Mouse (Mus musculus): ENCODE measurements at regions not wholly inside any gene's neighbourhood (a gene's known extent, or its start where the extent isn't known, plus 50 kb on each side); places are given as distances from the start of the nearest gene placed in this dataset.
A peak's percentile ranks its signal among the peaks of the same experiment; 100 is the strongest.

DNA sequence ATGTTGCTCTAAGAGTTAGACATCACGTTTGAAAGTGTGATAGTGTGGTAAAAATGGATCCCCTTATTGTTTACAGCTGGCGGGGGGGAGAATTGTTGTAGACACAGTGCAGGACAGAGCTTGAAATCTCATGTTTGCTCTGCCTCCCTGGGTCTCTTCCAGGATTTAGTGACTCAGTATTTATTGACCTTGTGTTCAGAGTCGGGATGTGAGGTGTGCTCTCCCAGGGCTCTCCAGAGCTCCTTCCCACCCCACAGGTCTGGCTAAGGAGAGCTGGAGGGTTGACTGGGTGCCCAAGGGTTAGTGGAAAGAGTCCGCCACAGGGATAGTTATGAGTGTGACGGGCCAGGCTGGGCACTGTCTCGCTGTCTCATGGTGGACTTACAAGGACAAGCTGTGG, 117.8 kb downstream of the Tle3 start:
- DNase-seq = no peak
- WGBS = 76% methylated on average over 6 of the region's 6 CpGs
- Histone ChIP-seq H3K4me3 (ENCODE audit: low read depth, low read length) (no peak overlapping the region), H3K4me1 (ENCODE audit: insufficient read depth) (no peaks in the 10 kb centered on the region), H3K9ac (no peak overlapping the region), H3K36me3 (ENCODE audit: insufficient read depth) (no peaks in the 10 kb centered on the region), H3K27ac (ENCODE audit: low read depth, low read length) (no peak overlapping the region), H3K4me2 (ENCODE audit: low read depth) (no peak overlapping the region), H3K27me3 (ENCODE audit: insufficient read depth, low read length) (peaks cover 13% of the 10 kb centered on the region; the same call in 1 of the 2 replicates), H3K9me3 (ENCODE audit: low read length) (no peaks in the 10 kb centered on the region)
- TF ChIP-seq CTCF (IDR thresholded peaks at IDR 0.05; ENCODE audit: low read depth) = no peak
- no peak for ATAC-seq

DNA sequence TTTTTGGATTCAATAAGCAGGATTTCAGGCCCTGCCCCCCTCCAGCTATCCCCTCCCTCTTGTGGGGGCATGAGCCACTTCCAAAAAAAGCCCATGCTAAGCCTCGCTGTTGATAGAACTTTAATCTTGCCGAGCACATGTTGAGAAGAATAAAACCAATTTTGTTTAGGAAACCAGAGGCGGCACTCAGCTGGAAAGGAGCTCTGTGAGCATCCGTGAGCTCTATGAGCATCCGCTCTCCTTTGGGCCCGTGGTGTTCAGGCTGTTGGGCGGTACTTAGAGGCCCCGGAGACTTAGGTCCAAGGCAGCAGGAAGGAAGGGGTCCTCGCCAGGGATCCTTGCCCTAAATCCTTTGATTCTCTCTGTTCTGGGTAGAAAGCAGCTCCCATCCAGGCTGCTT, 117.0 kb downstream of the Tle3 start:
- TF ChIP-seq CTCF (IDR thresholded peaks at IDR 0.05; ENCODE audit: low read depth) = no peak
- no peak for DNase-seq
- Histone ChIP-seq H3K9ac (no peak overlapping the region), H3K4me3 (ENCODE audit: low read depth, low read length) (no peak overlapping the region), H3K4me2 (ENCODE audit: low read depth) (no peak overlapping the region), H3K27ac (ENCODE audit: low read depth, low read length) (no peak overlapping the region), H3K9me3 (ENCODE audit: low read length) (no peaks in the 10 kb centered on the region), H3K36me3 (ENCODE audit: insufficient read depth) (no peaks in the 10 kb centered on the region), H3K27me3 (ENCODE audit: insufficient read depth, low read length) (peaks cover 13% of the 10 kb centered on the region; the same call in 1 of the 2 replicates), H3K4me1 (ENCODE audit: insufficient read depth) (no peaks in the 10 kb centered on the region)
- ATAC-seq = no peak
- WGBS = 17% methylated on average over 9 of the region's 9 CpGs

DNA sequence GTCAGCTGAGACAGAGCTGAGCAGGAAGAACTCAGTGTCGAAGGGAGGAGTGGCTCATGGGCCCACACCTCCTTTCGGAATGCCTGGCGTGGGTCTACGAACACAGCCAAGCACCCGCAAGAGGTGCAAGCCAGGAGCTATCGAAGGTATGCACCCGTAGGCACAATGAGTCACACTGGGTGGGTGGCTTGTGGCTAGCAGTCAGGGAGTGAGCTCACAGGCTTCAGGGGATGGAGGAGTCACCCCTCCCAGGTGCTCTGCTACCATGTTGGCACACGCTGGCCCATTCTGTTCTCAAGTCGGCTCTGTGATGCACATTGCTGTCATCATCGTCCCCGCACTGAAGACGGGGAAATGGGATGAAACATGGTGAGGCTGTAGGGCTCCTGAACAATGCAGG, 115.7 kb downstream of the Tle3 start:
- 90% methylated on average over 12 of the region's 12 CpGs for WGBS
- Histone ChIP-seq H3K9me3 (ENCODE audit: low read length) (no peaks in the 10 kb centered on the region), H3K27ac (ENCODE audit: low read depth, low read length) (no peak overlapping the region), H3K9ac (no peak overlapping the region), H3K4me1 (ENCODE audit: insufficient read depth) (no peaks in the 10 kb centered on the region), H3K36me3 (ENCODE audit: insufficient read depth) (no peaks in the 10 kb centered on the region), H3K27me3 (ENCODE audit: insufficient read depth, low read length) (peaks cover 12% of the 10 kb centered on the region), H3K4me3 (ENCODE audit: low read depth, low read length) (no peak overlapping the region), H3K4me2 (ENCODE audit: low read depth) (no peak overlapping the region)
- no peak for TF ChIP-seq CTCF (IDR thresholded peaks at IDR 0.05; ENCODE audit: low read depth)
- ATAC-seq = no peak
- no peak for DNase-seq

DNA sequence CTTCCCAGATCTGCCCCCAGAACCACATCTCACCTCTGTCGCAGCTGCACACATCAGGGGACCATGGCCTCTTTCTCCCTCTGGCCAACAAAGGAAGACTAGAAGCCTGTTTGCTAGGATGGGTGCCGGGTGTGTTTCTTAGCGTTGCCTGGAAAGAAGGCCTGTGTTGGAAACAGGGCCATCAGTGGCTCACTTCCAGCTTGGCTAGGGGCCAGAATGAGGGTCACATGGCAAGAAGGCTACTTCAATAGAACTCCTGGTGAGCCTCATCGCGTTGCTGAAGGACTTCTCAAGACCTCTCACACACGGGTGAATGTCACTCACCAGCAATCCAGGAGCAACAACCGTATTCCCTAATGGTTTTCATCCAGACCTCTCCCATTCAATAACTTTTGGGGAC, 115.0 kb downstream of the Tle3 start:
- no peak overlapping the region for H3K27ac ChIP-seq (ENCODE audit: low read depth, low read length)
- H3K27me3 ChIP-seq (ENCODE audit: insufficient read depth, low read length) = peaks cover 12% of the 10 kb centered on the region
- H3K9ac ChIP-seq = no peak overlapping the region
- no peak overlapping the region for H3K4me3 ChIP-seq (ENCODE audit: low read depth, low read length)
- H3K36me3 ChIP-seq (ENCODE audit: insufficient read depth) = no peaks in the 10 kb centered on the region
- no peak for ATAC-seq
- H3K9me3 ChIP-seq (ENCODE audit: low read length) = no peaks in the 10 kb centered on the region
- WGBS = 39% methylated on average over 7 of the region's 7 CpGs
- TF ChIP-seq CTCF (IDR thresholded peaks at IDR 0.05; ENCODE audit: low read depth) = no peak
- no peaks in the 10 kb centered on the region for H3K4me1 ChIP-seq (ENCODE audit: insufficient read depth)
- DNase-seq = peak; percentile 47
- H3K4me2 ChIP-seq (ENCODE audit: low read depth) = no peak overlapping the region

DNA sequence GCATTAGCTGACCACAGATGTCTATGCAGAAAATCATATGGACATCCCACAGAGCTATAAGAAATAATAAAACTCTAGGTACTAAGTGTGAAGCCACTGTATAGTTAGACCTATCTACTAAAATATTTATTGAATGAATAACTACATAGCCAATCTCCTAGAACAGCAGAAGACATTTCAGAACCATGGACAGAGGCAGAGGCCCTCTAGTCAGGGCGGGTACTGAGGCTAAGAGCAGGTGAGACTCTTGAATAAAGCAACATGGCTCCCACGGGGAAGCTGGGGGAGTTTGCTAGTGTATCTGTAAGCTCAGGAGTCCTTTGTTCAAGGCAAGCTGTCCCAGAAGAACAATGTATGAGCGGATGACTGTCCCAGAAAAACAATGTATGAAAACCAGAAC, 112.2 kb downstream of the Tle3 start:
- Histone ChIP-seq H3K4me3 (ENCODE audit: low read depth, low read length) (no peak overlapping the region), H3K27ac (ENCODE audit: low read depth, low read length) (no peak overlapping the region), H3K4me2 (ENCODE audit: low read depth) (no peak overlapping the region), H3K36me3 (ENCODE audit: insufficient read depth) (no peaks in the 10 kb centered on the region), H3K4me1 (ENCODE audit: insufficient read depth) (no peaks in the 10 kb centered on the region), H3K9ac (no peak overlapping the region), H3K27me3 (ENCODE audit: insufficient read depth, low read length) (peaks cover 3% of the 10 kb centered on the region), H3K9me3 (ENCODE audit: low read length) (no peaks in the 10 kb centered on the region)
- no peak for ATAC-seq
- DNase-seq = no peak
- no peak for TF ChIP-seq CTCF (IDR thresholded peaks at IDR 0.05; ENCODE audit: low read depth)
- WGBS = 38% methylated on average over 3 of the region's 3 CpGs

DNA sequence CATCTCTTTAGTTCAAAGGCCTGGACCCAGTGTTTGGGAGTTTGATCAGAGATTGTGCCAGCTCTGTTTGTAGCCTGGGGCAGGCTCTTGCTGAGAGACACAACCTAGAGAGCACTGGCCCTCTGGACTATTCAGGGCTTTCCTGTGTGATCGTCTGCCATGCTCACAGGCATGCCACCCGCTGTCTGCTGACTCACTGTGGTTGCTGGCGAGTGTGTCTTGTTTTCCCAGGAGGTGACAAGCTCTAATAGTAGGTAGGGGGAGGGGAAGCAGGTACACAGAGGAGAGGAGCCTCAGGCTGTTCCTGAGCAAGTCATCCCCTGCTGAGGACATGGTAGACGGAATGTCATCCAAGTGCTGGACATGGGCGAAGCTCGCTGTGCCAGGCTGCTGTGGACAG, 107.5 kb downstream of the Tle3 start:
- H3K4me3 ChIP-seq (ENCODE audit: low read depth, low read length) = no peak overlapping the region
- no peak overlapping the region for H3K27ac ChIP-seq (ENCODE audit: low read depth, low read length)
- 37% methylated on average over 6 of the region's 6 CpGs for WGBS
- H3K9ac ChIP-seq = no peak overlapping the region
- H3K4me2 ChIP-seq (ENCODE audit: low read depth) = no peak overlapping the region
- ATAC-seq = no peak
- TF ChIP-seq CTCF (IDR thresholded peaks at IDR 0.05; ENCODE audit: low read depth) = no peak
- no peaks in the 10 kb centered on the region for H3K36me3 ChIP-seq (ENCODE audit: insufficient read depth)
- no peaks in the 10 kb centered on the region for H3K9me3 ChIP-seq (ENCODE audit: low read length)
- no peaks in the 10 kb centered on the region for H3K4me1 ChIP-seq (ENCODE audit: insufficient read depth)
- H3K27me3 ChIP-seq (ENCODE audit: insufficient read depth, low read length) = peaks cover 3% of the 10 kb centered on the region
- DNase-seq = no peak

DNA sequence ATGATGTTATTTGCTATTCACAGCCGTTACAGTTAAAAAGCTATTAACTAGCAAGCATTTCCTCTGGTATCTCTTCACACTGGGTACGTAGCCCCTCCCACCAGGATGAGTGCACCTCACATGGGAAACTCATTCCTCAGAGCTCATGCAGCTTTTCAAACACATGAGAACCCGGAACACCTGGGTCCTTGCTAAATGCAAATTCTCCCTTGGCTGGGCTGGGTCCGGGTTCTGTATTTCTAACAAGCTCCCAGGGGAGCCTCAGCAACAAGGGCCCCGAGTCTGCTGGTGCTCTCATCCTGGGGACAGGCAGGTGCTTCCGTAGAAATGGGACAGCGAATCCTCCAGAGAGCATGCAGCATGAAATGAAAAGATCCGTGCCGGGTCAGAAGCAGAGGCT, 106.7 kb downstream of the Tle3 start:
- DNase-seq (no peak), ATAC-seq (no peak)
- Histone ChIP-seq H3K9me3 (ENCODE audit: low read length) (no peaks in the 10 kb centered on the region), H3K27ac (ENCODE audit: low read depth, low read length) (no peak overlapping the region), H3K27me3 (ENCODE audit: insufficient read depth, low read length) (peaks cover 3% of the 10 kb centered on the region), H3K4me3 (ENCODE audit: low read depth, low read length) (no peak overlapping the region), H3K36me3 (ENCODE audit: insufficient read depth) (no peaks in the 10 kb centered on the region), H3K9ac (no peak overlapping the region), H3K4me1 (ENCODE audit: insufficient read depth) (no peaks in the 10 kb centered on the region), H3K4me2 (ENCODE audit: low read depth) (no peak overlapping the region)
- WGBS = 34% methylated on average over 9 of the region's 9 CpGs
- no peak for TF ChIP-seq CTCF (IDR thresholded peaks at IDR 0.05; ENCODE audit: low read depth)

DNA sequence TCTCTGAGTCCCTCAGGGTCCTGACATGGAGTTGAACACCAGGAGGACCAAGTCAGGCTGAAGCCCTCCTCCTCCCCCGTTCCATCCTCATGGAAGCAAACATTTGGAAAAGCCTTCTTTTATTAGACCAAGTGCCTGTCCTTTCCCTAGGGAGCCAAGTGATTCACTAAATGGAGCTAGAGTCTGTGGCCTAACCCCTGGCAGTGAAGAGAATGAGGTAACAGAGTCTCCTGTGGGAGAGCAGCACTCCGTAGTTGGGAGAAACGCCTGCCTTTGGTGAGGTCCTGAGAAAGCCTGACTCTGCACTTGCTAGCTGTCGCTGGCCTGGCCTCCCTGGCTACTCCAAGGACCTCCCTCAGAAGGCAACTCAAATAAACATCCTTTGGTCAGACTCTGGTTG, 104.2 kb downstream of the Tle3 start:
- H3K27ac ChIP-seq (ENCODE audit: low read depth, low read length) = no peak overlapping the region
- DNase-seq (no peak), ATAC-seq (no peak)
- H3K36me3 ChIP-seq (ENCODE audit: insufficient read depth) = no peaks in the 10 kb centered on the region
- no peak overlapping the region for H3K9ac ChIP-seq
- no peaks in the 10 kb centered on the region for H3K4me1 ChIP-seq (ENCODE audit: insufficient read depth)
- H3K9me3 ChIP-seq (ENCODE audit: low read length) = no peaks in the 10 kb centered on the region
- no peak overlapping the region for H3K4me3 ChIP-seq (ENCODE audit: low read depth, low read length)
- 67% methylated on average over 4 of the region's 4 CpGs for WGBS
- no peak overlapping the region for H3K4me2 ChIP-seq (ENCODE audit: low read depth)
- no peaks in the 10 kb centered on the region; the same call in 1 of the 2 replicates for H3K27me3 ChIP-seq (ENCODE audit: insufficient read depth, low read length)
- TF ChIP-seq CTCF (IDR thresholded peaks at IDR 0.05; ENCODE audit: low read depth) = no peak
